Mouse (Mus musculus): ENCODE results near the gene Prokr2. TPM values are rescaled to one million over a fixed set of nuclear protein-coding genes. Genes with fewer than 3 reads are reported as not detected.
A peak's percentile ranks its signal among the peaks of the same experiment; 100 is the strongest.

Prokr2 gene
- total RNA-seq (2021), result 10 to 100 TPM; 15.3 to 20.3 TPM

DNA sequence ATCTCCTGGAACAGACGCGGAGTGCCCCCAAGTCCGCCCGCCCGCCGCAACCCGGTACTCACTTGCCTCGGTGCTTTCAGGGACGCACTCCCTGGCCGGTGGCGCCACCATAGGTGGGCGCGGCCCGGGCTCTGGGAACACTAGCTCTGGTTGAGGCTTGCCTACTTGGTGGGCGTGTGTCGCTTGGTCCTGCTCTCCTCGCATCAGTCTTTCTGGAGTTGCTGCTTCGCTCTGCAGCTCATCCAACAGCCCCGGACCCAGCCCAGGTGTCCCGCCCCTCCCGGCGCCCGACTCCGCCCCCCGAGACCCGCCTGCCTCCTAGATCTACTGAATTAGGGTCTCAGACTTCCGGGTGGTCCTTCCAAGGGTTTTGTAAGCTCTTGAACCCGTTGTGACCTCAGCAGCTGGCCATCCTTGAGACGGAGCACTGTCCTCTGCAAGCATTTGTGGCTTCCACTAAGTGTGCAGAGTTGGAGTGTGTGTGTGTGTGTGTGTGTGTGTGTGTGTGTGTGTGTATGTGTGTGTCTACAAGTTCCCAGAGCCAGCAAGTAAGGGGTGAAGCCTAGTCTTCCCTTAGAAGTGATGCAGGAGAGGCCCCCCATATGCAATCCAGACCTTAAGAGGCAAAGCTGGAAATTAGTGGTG is at the start of gene Prokr2:
Gene Prokr2 (minus strand): TSS at position 254 of the 645 bp plus-strand sequence.
- DNase-seq, result peak; percentile 21
- intact Hi-C loops (cut with DNase I), result loop anchor here (5.0 kb wide), 1 partner anchor 112 kb away; no protein-coding TSS in a partner anchor

DNA sequence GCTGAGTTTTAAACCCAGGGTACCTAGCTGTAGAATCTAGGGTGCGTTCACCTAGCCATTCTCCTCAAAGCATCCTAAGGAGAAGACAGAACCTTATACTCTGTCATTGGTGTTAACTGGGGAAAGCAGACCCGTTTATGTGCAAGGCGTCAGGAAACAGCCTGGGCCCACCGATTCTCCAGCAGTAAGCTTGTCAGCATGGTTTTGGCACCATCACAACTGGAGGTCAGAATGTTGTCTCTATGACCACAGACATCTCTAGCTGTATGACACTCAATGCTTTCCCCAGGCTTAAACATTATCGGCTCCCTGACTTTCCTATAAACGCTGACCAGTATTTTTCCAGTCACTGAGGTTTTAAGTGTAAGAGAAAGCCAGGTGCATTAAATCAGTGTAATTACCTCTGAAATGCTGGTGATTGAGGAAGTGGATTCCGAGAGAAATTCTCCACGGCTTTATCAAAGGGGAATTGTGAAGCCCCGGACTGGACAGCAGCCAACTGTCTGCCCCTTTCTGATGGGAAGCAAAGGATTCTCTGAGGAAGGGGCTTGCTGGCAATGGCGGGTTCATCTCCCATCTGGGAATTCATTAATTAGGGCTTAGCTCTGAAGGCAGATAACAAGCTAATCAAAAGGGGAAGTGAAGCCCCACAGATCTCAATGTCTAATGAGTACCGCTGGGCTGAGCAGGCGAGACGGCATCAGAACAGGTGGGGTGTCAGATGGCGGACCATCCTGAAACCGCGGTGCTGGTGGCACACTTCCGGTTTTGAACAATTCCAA is 42.1 kb upstream of the Prokr2 start:
- intact Hi-C loops (cut with DNase I), result no loop called here
- DNase-seq, result peak; percentile 48

GRCm38 (mm10) chr2:132425576-132425975 is 40.3 kb upstream of the Prokr2 start:
- intact Hi-C loops (cut with DNase I), result no loop called here
- no peak for DNase-seq

DNA sequence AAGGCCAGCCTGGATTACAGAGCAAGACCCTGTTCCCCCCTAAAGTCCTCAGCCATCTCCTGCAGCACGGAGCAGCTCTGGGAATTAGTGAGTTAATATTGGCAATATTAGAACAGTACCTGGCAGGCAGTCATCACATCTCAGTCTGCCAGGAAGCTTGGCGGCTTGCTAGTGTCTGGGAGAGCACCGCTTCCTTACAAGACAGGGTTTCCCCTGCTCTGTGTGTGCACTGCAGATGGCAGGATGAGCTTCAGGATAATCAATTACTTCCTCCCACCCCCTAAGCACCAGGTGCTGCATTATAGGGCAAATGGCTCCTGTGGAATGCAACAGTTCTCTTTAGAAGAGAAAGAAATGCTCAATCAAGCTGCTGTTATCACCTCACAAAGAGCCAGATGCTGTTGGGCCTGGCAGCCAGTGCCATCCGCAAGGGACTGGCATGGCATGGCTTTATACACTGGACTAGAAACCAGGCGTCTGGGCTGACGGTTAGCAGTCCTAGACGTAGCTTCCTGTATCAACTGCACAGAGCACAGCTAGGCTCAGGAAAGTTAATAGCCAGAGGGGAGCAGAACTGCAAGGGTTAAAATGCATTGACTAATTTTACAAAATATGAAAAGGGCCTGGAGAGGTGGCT is 38.3 kb upstream of the Prokr2 start:
- DNase-seq, result peak; percentile 23

DNA sequence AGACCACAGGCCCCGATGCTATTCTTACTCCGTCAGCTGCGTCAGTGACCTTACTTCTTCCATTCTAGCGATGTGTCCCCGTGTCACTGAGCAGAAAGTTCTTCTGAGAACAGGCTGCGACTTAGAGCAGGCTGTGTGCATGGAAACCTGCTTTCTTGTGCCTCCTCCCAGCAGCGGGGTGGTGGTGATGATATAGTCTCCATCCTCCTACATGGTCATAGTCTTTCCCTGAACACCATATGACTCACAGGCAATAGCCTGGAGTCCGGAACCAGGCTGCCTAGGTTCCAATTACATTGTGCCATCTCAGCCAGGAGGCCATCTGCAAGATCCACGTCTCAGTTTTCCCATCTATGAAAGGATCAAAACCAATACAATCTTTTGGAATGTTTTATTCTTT is 37.6 kb upstream of the Prokr2 start:
- intact Hi-C loops (cut with DNase I), result no loop called here
- no peak for DNase-seq

More for the DNA sequence above, 38.3 kb upstream of the Prokr2 start:
- intact Hi-C loops (cut with DNase I), result no loop called here

GRCm38 (mm10) chr2:132418414-132418813 is 33.2 kb upstream of the Prokr2 start:
- no peak for DNase-seq
- intact Hi-C loops (cut with DNase I), result no loop called here

- DNase-seq, result no peak
- intact Hi-C loops (cut with DNase I), result no loop called here
These were observed 24.9 kb upstream of the Prokr2 start for GRCm38 (mm10) chr2:132410126-132410525.

- intact Hi-C loops (cut with DNase I), result no loop called here
- DNase-seq, result no peak
These were observed 12.9 kb upstream of the Prokr2 start for GRCm38 (mm10) chr2:132398136-132398535.

DNA sequence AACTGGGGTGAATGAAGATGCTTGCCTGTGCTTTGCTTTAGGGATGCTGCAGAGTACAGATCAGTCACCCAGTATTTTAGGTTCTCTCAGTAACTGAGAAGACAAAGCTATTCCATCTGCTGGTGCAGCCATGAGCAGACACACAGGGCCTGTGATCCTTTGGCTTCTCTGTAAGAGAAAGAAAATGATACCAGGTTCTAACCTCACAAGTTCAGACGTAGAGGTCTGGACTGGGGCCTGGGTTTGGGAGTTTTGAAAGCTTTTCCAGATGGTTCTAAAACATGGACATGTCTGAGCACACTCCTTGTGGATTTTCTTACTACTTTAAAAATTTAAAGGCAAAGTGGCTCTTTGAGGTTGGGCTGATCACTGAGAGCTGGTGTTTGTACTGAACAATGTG is 10.5 kb upstream of the Prokr2 start:
- intact Hi-C loops (cut with DNase I), result no loop called here
- no peak for DNase-seq

DNA sequence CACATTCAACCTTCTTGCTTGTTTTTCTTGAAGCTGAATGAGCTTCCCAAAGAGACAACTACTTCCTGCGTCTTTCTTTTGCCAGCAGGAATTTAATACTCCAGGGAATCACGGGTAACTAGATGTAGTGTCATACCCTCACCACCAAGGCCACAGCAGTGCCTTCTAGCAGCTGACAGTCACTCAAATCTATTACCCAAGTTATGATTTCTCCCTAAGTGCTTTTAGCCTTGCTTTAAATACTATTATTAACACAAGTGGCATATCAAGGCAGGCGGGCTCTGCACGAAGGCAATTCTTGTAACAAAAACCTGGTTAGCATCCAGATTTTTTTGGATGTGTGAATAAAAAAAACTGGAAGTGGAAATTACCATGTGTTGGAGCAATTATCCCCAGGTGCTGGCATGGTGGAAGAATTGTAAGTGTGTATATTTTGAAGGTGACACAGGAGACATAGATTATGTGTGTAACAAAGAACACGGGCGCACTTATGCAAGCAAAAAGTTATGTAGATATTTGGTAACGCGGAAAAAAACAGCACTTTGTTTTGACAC is 5.4 kb upstream of the Prokr2 start:
- intact Hi-C loops (cut with DNase I), result no loop called here
- DNase-seq, result no peak

GRCm38 (mm10) chr2:132389562-132389961 is 4.3 kb upstream of the Prokr2 start:
- intact Hi-C loops (cut with DNase I), result loop anchor here (5.0 kb wide), 1 partner anchor 108 kb away; no protein-coding TSS in a partner anchor
- DNase-seq, result peak; percentile 13

DNA sequence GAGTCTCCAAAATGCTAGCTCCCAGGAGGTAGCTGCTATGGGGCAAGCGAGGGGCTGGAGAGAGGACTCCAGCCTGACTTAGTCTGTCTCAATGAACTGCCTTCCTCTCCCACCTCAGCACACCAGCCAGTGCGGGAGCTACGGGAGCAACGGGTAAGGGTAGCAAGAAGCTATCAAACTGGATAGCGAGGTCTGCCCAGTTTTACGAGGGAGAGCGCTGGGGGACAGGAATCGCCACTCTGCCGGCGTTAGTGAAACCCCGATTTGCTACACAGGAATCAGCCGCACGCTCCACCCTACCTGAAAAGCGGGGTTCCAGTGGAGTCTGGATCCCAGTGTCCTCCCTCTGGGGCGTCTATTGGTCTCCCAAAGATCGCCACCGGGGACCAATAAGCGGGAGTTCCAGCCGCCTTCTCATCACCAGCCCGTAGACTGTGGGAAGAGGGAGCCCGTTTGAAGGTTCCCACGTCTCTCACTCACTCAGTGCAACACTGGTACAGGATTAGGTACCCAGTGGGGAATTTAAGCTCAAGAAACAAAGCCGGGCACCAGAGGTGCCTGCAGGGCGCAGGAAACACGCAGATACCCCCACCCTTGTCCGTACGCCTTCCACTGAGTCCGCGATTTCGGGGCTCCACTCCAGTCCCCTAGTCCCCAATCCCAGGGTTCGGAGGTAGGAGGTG is 595 bp downstream of the Prokr2 start:
- DNase-seq, result peak; percentile 4
- intact Hi-C loops (cut with DNase I), result loop anchor here (5.0 kb wide), 1 partner anchor 113 kb away; no protein-coding TSS in a partner anchor

DNA sequence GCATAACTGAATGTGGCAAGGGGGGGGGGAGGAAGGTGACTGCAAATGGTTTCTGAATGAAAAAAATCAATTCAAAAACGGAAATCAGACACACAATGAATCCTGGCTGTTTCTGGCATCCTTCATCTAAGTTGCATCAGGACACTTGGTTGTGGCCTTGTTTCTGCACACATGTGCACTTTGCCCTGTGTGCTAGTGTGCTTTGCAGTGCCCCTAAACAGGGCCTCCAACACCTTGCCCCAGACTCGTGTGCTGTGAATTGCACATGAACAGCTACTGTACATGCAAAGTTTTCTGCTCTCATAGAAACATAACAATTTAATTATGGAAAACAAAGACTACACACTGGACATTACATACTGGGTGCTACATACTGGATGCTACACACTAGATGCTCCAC is 2.9 kb downstream of the Prokr2 start:
- intact Hi-C loops (cut with DNase I), result no loop called here
- DNase-seq, result no peak

DNA sequence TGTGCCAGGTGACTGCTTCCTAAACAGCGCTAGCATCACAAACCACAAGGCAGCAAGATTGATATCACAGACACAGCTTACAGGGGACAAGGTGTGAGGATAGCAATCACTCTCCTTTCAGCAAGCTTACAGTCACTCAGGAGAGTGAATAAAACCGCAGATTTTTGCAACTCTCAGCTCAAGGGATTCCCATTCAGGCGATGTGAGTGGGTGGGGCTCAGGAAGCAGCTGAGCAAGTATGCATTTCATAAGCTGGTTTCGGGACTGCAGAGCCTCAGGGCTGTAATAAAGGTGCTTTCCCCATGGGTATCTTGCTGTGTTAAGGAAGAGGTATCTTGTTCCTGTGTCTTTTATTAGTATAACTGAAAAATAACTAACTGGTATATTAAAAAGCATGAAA is 5.6 kb downstream of the Prokr2 start:
- DNase-seq, result no peak
- intact Hi-C loops (cut with DNase I), result no loop called here

GRCm38 (mm10) chr2:132378602-132379150 is 6.6 kb downstream of the Prokr2 start:
- no peak for DNase-seq
- intact Hi-C loops (cut with DNase I), result no loop called here

DNA sequence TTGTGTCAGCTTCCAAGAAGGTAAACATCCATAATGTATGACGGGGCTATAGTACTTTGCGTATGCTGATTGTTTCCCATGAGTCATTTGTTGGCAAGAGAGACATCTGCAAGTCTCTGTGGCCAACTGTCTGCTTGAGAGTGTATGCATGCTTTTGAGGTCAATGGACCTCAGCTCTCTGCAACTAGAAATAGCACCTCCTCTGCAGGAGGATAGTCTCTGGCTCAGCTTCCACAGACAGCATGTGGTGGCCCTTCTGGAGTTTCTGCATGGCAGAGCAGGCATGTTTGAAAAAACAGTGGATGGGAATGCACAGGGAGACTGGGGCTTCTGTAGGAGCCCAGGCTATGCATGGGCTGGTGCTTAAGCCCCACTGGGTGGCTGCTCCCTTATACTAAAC is 7.8 kb downstream of the Prokr2 start:
- intact Hi-C loops (cut with DNase I), result no loop called here
- no peak for DNase-seq

- intact Hi-C loops (cut with DNase I), result no loop called here
- peak; percentile 5 for DNase-seq
These were observed 9.5 kb downstream of the Prokr2 start for GRCm38 (mm10) chr2:132375721-132376120.

DNA sequence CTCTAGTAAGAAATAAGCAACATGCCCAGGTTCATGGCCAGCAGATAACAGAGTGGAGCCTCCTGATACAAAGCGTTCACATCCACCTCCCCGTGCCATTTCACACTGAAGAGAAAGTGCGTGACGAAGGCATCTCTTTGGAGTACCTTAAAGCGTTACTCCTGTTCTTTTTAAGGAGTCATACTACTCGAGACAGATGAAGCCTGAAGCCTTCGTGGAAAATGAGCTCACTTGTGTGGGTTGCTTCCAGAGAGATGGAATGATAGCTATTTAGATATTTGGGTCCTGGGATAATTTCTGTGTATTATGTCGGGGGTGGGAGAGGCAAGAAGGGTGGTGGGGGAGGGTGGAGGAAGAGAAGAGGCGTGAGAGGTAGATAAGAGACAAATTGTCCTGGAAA is 10.1 kb downstream of the Prokr2 start:
- intact Hi-C loops (cut with DNase I), result no loop called here
- no peak for DNase-seq

GRCm38 (mm10) chr2:132373748-132374147 is 11.5 kb downstream of the Prokr2 start:
- no peak for DNase-seq
- intact Hi-C loops (cut with DNase I), result no loop called here

DNA sequence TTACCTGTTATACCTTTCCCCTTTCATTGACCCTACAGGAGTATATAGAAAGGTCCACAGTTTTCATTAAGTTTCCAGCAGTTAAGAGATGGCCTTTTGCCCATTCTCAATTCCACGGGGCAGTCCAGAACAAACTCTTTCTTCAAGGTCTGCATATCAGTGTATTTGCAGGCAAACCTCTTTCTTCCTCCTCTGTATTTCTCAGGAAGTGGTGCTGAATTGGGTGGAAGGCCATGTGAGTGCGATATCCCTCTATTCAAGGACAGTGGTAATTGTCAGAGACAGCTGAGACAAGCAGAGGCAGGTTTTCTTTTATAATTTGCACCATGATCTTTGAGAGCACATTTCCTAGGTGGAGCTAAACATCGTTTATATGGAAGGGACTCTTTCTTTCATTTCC is 16.8 kb downstream of the Prokr2 start:
- intact Hi-C loops (cut with DNase I), result no loop called here
- DNase-seq, result no peak

All from left cerebral cortex, postnatal 4 days (tissue).